Comparison of ENCODE assay signal across 8 mouse cellular contexts in the genomic region with DNA sequence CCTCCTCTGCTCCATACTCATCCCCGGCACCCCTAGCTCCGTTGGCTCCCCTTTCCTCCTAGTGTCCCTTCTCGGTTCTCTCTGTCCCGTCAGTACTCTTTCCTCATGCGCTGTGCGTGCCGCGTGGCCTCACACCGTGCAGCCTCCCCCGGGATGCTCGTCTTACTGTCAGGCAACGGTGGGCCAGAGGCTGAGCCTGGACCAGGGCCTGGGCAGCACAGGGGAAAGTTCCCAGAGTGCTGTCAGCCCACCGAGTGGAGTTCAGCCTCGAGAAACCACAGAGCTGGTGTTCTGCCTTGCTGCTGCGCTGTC. TPM values are rescaled to one million over a fixed set of nuclear protein-coding genes. Genes with fewer than 3 reads are reported as not detected.
DNase-seq lines count a peak whose midpoint lies in the region; ATAC-seq lines count a peak whose summit lies in the region.

No protein-coding gene starts in this region.

- peak overlapping the region; percentile 85 for H3K9ac ChIP-seq in heart, embryonic 15.5 days
- peak overlapping the region; percentile 80 for H3K9ac ChIP-seq in liver, embryonic 15.5 days
- H3K9ac ChIP-seq in stomach, embryonic 15.5 days = peak overlapping the region; percentile 79

- intact Hi-C loops in left cerebral cortex, postnatal 14 days (cut with DNase I) = no loop called here

- H3K4me3 ChIP-seq in heart, embryonic 15.5 days = peak overlapping the region; percentile 96
- peak overlapping the region; percentile 83 for H3K4me3 ChIP-seq in liver, embryonic 15.5 days (replicated peaks)
- peak overlapping the region; percentile 81 for H3K4me3 ChIP-seq in stomach, embryonic 15.5 days (replicated peaks)

- DNase-seq in right cerebral cortex, postnatal 14 days = peak; percentile 22
- no peak for DNase-seq in right cerebral cortex, adult 2 months (ENCODE audit: low spot score in 2 of 2)
- DNase-seq in embryo, embryonic 10.5 days (ENCODE audit: low spot score) = peak; percentile 14
- no peak for DNase-seq in left cerebral cortex, postnatal 14 days (ENCODE audit: low spot score in 2 of 2)
- no peak for DNase-seq in left cerebral cortex, adult 18-20 months (ENCODE audit: low spot score in 2 of 2)

- no peaks in the 10 kb centered on the region for H3K36me3 ChIP-seq in heart, embryonic 15.5 days
- H3K36me3 ChIP-seq in liver, embryonic 15.5 days (replicated peaks) = no peaks in the 10 kb centered on the region
- H3K36me3 ChIP-seq in stomach, embryonic 15.5 days = no peaks in the 10 kb centered on the region

- under 1% methylated on average over 15 of the region's 15 CpGs for WGBS in heart, embryonic 15.5 days
- 2% methylated on average over 15 of the region's 15 CpGs for WGBS in liver, embryonic 15.5 days (ENCODE audit: insufficient replicate concordance)
- WGBS in stomach, embryonic 15.5 days = under 1% methylated on average over 15 of the region's 15 CpGs

- peak overlapping the region; percentile 80 for H3K27ac ChIP-seq in heart, embryonic 15.5 days
- peak overlapping the region; percentile 82 for H3K27ac ChIP-seq in liver, embryonic 15.5 days (replicated peaks)
- H3K27ac ChIP-seq in stomach, embryonic 15.5 days = peak overlapping the region; percentile 82

- ATAC-seq in heart, embryonic 15.5 days (replicated peaks; ENCODE audit: insufficient number of reproducible peaks, insufficient read depth, low FRiP score, low read depth) = peak; percentile 15
- peak; percentile 44 for ATAC-seq in liver, embryonic 15.5 days (ENCODE audit: insufficient read depth)
- ATAC-seq in stomach, embryonic 15.5 days (ENCODE audit: insufficient read depth, low FRiP score, low read depth) = no peak; the same call in 1 of the 2 replicates

- peak overlapping the region; percentile 94 for H3K4me2 ChIP-seq in heart, embryonic 15.5 days
- H3K4me2 ChIP-seq in liver, embryonic 15.5 days = peak overlapping the region; percentile 95
- H3K4me2 ChIP-seq in stomach, embryonic 15.5 days = peak overlapping the region; percentile 89

- H3K27me3 ChIP-seq in heart, embryonic 15.5 days = peaks cover 4% of the 10 kb centered on the region
- H3K27me3 ChIP-seq in liver, embryonic 15.5 days = 0 out of 2 replicates have a peak, but pooled peaks cover under 1% of the 10 kb centered on the region
- no peaks in the 10 kb centered on the region for H3K27me3 ChIP-seq in stomach, embryonic 15.5 days (replicated peaks)

- peaks cover 23% of the 10 kb centered on the region for H3K4me1 ChIP-seq in heart, embryonic 15.5 days (replicated peaks)
- H3K4me1 ChIP-seq in liver, embryonic 15.5 days (replicated peaks) = peaks cover 47% of the 10 kb centered on the region
- H3K4me1 ChIP-seq in stomach, embryonic 15.5 days = peaks cover 18% of the 10 kb centered on the region

- no peaks in the 10 kb centered on the region for H3K9me3 ChIP-seq in heart, embryonic 15.5 days (replicated peaks)
- no peaks in the 10 kb centered on the region for H3K9me3 ChIP-seq in liver, embryonic 15.5 days (replicated peaks)
- no peaks in the 10 kb centered on the region for H3K9me3 ChIP-seq in stomach, embryonic 15.5 days

RNA-seq across cellular contexts. Expression of a gene that starts 0.5 kb away (rescaled TPM):
- polyA plus RNA-seq in heart, embryonic 15.5 days (2015; fragmentation: Nextera tagmentation; extraction: Ambion mirVana) = 10.0 and 11.1 TPM in 2 replicates
- 7.3 and 7.5 TPM in 2 replicates for polyA plus RNA-seq in liver, embryonic 15.5 days (2015; fragmentation: Nextera tagmentation; extraction: Ambion mirVana)
- 17.3 and 20.9 TPM in 2 replicates for polyA plus RNA-seq in stomach, embryonic 15.5 days (2015; fragmentation: Nextera tagmentation; extraction: Ambion mirVana)
- 10 to 100 TPM; 12.8 to 14.2 TPM for total RNA-seq in left cerebral cortex, postnatal 14 days (2021)
- total RNA-seq in left cerebral cortex, adult 18-20 months (2021) = 10 to 100 TPM; 14.5 to 18.4 TPM

Comparison
In these comparisons a context has a peak if more than half of its experiments do, and no peak if none do; other contexts are left out.
1. DNase-seq: peak in right cerebral cortex, postnatal 14 days (single experiment) and embryo, embryonic 10.5 days (single experiment); none in right cerebral cortex, adult 2 months (0 of 2), left cerebral cortex, postnatal 14 days (0 of 2) and left cerebral cortex, adult 18-20 months (0 of 2).
2. Peak in every context shown above with its lines, with median percentiles within 50 percentile points of each other: H3K27ac ChIP-seq, H3K4me2 ChIP-seq, H3K4me3 ChIP-seq and H3K9ac ChIP-seq.